Mouse (Mus musculus) liver, embryonic 14.5 days (tissue): ENCODE measurements around the gene Zbtb34. TPM values are rescaled to one million over a fixed set of nuclear protein-coding genes. Genes with fewer than 3 reads are reported as not detected.

Source experiments
- ATAC-seq: fragments of 200-750 bp; cut with Nextera tagmentation; 2 replicates; pipeline ENCODE4 v1.8.0; 2017; ENCODE audit warnings: moderate number of reproducible peaks, mild to moderate bottlenecking, moderate library complexity; ENCODE audit not compliant: insufficient read depth
- DNase-seq, 3 experiments: peaks; one replicate each; pipeline ENCODE4 v3.0.0-alpha.2; 2012 to 2013; ENCODE audit warnings: low read depth in 3 of 3, low spot score in 3 of 3
- H3K27ac ChIP-seq: fragments of 300-500 bp; sonication (generic); 2 replicates; pipeline ENCODE4 v1.5.1; 2014; ENCODE audit warnings: moderate library complexity, mild to moderate bottlenecking, control low read depth, inconsistent platforms
- H3K27me3 ChIP-seq: fragments of 300-500 bp; sonication (generic); 2 replicates; pipeline ENCODE4 v1.6.1; 2014; ENCODE audit warnings: mild to moderate bottlenecking, low read length, moderate library complexity; ENCODE audit not compliant: control insufficient read depth, insufficient read depth
- H3K36me3 ChIP-seq: fragments of 300-500 bp; sonication (generic); replicated peaks from 2 replicates; pipeline ENCODE4 v1.6.1; 2014; ENCODE audit warnings: low read depth; ENCODE audit not compliant: control insufficient read depth, insufficient read depth
- H3K4me1 ChIP-seq, 2 experiments: fragments of 200-500 bp in 1 of 2; fragments of 300-500 bp in 1 of 2; sonication (generic) in 1 of 2; replicated peaks; 2 replicates each; pipeline ENCODE4 v1.6.1; 2012 to 2014; ENCODE audit warnings: antibody characterized with exemption in 1 of 2, inconsistent platforms in 1 of 2, low read length in 1 of 2; ENCODE audit not compliant: control insufficient read depth in 2 of 2, insufficient read depth in 2 of 2
- H3K4me2 ChIP-seq: fragments of 300-500 bp; sonication (generic); 2 replicates; pipeline ENCODE4 v1.6.1; 2014; ENCODE audit warnings: low read depth, mild to moderate bottlenecking, control low read depth, moderate library complexity
- H3K4me3 ChIP-seq, 2 experiments: fragments of 200-500 bp in 1 of 2; fragments of 300-500 bp in 1 of 2; sonication (generic) in 1 of 2; 2 replicates each; pipeline ENCODE4 v1.5.1; 2012 to 2014; ENCODE audit warnings: low read depth in 2 of 2, low read length in 2 of 2, mild to moderate bottlenecking in 2 of 2, control low read depth in 1 of 2, inconsistent platforms in 1 of 2, moderate library complexity in 1 of 2; ENCODE audit not compliant: insufficient read depth in 1 of 2
- H3K9ac ChIP-seq: fragments of 300-500 bp; sonication (generic); replicated peaks from 2 replicates; pipeline ENCODE4 v1.6.1; 2014; ENCODE audit warnings: mild to moderate bottlenecking, control low read depth, moderate library complexity
- H3K9me3 ChIP-seq: fragments of 300-500 bp; sonication (generic); 2 replicates; pipeline ENCODE4 v1.6.1; 2016; ENCODE audit warnings: low read length, mixed read lengths; ENCODE audit not compliant: control insufficient read depth
- CTCF ChIP-seq: IDR thresholded peaks from 2 replicates; pipeline ENCODE4 v1.5.1; 2016; ENCODE audit warnings: antibody characterized with exemption, low read depth, control low read depth
- EP300 ChIP-seq: IDR thresholded peaks from 2 replicates; pipeline ENCODE4 v1.6.1; 2016; ENCODE audit warnings: antibody characterized with exemption, low read depth
- WGBS: fragments of 180-500 bp; shearing (Covaris S2); extraction: QIAGEN DNeasy Blood & Tissue Kit; methylation state at CpG from one replicate; pipeline ENCODE4 v1.1.7; 2014; ENCODE audit not compliant: insufficient replicate concordance; 5-methylcytosine and 5-hydroxymethylcytosine counted together
- polyA plus RNA-seq, 2 experiments: library from polyadenylated mRNA; depleted of rRNA in 1 of 2; stranded (reverse) in 1 of 2; unstranded in 1 of 2; fragments of >200 nt; fragmentation: Nextera tagmentation in 1 of 2; extraction: Ambion mirVana in 1 of 2; gene quantifications; 2 replicates each; pipeline versions ENCODE4 v1.2.1 to v1.2.3; 2012 to 2014

The Zbtb34 gene
- polyA plus RNA-seq, 2 experiments: 1.3 to 3.9 TPM

DNA sequence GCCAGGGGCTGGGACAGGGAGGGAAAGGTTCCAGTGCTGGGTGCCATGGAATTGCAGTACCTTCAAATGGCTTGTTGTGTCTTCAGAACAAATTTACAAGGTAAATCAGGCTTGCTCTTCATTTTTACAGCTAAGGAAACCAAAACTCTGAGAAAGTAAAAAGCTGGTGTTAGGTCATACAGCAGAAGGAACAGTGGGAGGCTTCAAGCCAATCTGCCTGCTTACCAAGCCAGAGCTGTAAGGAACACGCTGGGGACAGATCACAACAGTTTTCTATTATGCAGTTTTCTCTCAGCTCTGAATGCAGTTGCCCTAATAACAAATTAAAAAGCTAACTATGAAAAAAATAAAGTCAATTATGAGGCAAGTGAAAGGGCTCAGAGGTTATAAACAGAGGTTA, 62.6 kb downstream of the Zbtb34 start:
- peaks cover 0 to 7% of the 10 kb centered on the region in 2 experiments; a peak in 1 of 4 replicates for H3K4me1 ChIP-seq
- 71% methylated on average over 1 of the region's 1 CpGs for WGBS
- H3K27ac ChIP-seq: no peak overlapping the region
- H3K9ac ChIP-seq: no peak overlapping the region
- no peaks in the 10 kb centered on the region for H3K36me3 ChIP-seq
- no peaks in the 10 kb centered on the region for H3K27me3 ChIP-seq
- no peak for ATAC-seq
- H3K4me2 ChIP-seq: no peak overlapping the region
- no peak for TF ChIP-seq CTCF
- TF ChIP-seq EP300: no peak
- DNase-seq: no peak
- no peak overlapping the region for H3K4me3 ChIP-seq
- no peaks in the 10 kb centered on the region for H3K9me3 ChIP-seq

DNA sequence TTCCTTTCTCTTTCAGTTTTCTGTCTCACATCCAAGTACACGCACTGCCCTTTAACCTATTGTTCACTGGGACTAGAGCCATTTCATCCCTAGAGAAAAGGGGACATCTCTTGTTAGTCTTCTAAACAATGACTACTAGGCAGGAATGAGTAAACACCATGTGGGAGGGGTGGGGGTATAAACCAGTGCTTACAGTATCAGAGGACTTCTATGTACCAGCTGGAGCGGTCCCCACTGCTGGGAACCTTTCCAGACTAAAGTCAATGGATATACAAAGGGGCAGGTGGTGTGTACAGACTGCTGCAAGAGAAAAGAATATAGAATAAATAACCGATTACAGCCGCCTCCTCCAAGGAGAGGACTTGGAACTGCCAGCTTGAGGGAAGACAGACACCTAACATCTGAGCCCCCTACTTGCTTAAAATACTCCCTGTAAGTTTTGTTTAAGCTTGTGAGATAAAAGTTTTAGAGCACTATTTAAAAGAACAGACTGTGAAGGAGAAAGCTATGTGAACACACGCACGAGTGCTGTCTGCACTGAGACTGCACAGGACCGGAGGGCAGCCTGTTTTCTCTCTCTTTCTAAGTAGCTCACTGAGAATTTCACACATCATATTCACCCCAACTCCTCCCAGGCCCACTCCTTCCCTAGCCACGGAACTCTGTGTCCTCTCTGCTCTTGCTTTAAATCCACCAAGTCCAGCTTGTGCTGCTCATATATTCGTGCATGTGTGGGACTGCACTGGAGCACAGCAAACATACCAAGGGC, 65.2 kb downstream of the Zbtb34 start:
- no peak for ATAC-seq
- H3K27me3 ChIP-seq: no peaks in the 10 kb centered on the region
- DNase-seq: no peak
- H3K9me3 ChIP-seq: no peaks in the 10 kb centered on the region
- H3K4me1 ChIP-seq: peaks cover 0 to 9% of the 10 kb centered on the region in 2 experiments; a peak in 1 of 4 replicates
- WGBS: 63% methylated on average over 9 of the region's 9 CpGs
- TF ChIP-seq CTCF (no peak), EP300 (no peak)
- no peaks in the 10 kb centered on the region for H3K36me3 ChIP-seq
- no peak overlapping the region for H3K9ac ChIP-seq
- no peak overlapping the region for H3K27ac ChIP-seq
- H3K4me3 ChIP-seq: no peak overlapping the region
- H3K4me2 ChIP-seq: no peak overlapping the region

DNA sequence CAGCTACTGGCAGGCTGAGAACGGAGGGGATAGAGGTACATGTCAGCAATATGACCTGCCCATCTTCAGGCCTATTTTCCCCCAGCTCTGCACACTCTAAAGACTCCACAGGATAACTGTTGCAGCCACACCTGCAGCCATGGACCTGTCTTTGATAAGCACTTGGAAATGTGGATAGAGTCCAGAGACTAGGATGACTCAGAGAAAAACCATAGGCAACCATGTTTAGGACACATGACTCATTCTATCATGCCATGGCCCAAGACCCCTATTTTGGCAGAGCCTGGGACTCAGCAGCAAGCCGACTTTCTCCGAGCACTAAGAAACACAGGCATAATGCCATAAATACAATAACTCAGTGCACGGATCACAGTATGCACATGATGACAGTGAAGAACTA, 66.5 kb downstream of the Zbtb34 start:
- no peaks in the 10 kb centered on the region for H3K27me3 ChIP-seq
- peaks cover 0 to 9% of the 10 kb centered on the region in 2 experiments; a peak in 1 of 4 replicates for H3K4me1 ChIP-seq
- no peaks in the 10 kb centered on the region for H3K36me3 ChIP-seq
- H3K4me2 ChIP-seq: no peak overlapping the region
- TF ChIP-seq EP300: no peak
- no peak for TF ChIP-seq CTCF
- H3K27ac ChIP-seq: no peak overlapping the region
- 73% methylated on average over 4 of the region's 4 CpGs for WGBS
- H3K9me3 ChIP-seq: no peaks in the 10 kb centered on the region
- DNase-seq: no peak
- H3K4me3 ChIP-seq: no peak overlapping the region
- H3K9ac ChIP-seq: no peak overlapping the region
- ATAC-seq: no peak

DNA sequence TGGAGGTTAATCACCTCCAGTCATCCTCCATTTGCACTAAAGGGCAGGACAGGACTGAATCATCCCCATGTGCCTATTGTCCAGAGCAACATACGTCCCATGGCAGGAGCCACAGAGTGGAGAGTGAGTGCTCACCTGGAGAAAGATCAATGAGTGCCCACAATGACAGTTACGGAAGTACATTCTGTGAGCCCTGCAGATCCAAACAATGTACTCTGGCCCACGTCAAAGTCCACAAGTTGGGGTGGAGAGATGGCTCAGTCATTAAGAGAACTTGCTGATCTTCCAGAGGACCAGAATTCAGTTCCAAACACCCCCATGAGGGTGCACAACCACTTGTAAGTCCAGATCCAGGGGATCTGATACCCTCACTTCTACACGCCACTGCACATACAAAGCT, 67.2 kb downstream of the Zbtb34 start:
- ATAC-seq: no peak
- H3K4me2 ChIP-seq: no peak overlapping the region
- peaks cover 0 to 9% of the 10 kb centered on the region in 2 experiments; a peak in 1 of 4 replicates for H3K4me1 ChIP-seq
- no peaks in the 10 kb centered on the region for H3K27me3 ChIP-seq
- no peaks in the 10 kb centered on the region for H3K9me3 ChIP-seq
- H3K9ac ChIP-seq: no peak overlapping the region
- H3K4me3 ChIP-seq: no peak overlapping the region
- no peaks in the 10 kb centered on the region for H3K36me3 ChIP-seq
- no peak overlapping the region for H3K27ac ChIP-seq
- no peak for DNase-seq
- TF ChIP-seq CTCF (no peak), EP300 (no peak)
- 62% methylated on average over 4 of the region's 4 CpGs for WGBS

DNA sequence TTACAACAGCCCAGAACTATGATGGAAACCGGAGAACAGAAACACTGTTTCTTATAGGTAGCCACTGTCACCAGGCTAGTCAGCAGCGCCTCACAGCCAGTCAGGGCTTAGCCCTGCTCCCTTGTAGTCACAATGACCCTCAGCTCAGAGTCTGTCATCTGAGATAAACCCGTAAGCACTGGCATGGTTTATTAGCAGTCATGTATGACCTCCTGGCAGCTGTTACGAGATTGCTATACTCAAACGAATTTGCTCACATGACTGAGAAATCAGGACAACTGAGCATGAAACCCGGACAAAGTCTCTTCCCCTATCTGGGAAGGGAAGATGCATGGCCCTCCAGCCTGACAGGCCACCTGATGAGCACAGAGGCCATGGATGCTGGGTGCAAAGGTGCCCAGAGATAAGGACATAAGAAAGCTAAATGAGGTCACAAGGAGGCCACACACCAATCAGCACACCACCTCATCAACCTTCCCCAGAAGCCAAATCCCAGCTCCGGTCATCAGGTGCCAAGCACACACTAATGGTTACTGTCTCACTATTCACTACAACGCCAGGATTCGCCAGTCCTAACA, 69.9 kb downstream of the Zbtb34 start:
- DNase-seq (no peak), ATAC-seq (no peak)
- Histone ChIP-seq H3K4me3 (no peak overlapping the region), H3K4me1 (peaks cover 0 to 6% of the 10 kb centered on the region in 2 experiments; a peak in 1 of 4 replicates), H3K4me2 (no peak overlapping the region), H3K9me3 (no peaks in the 10 kb centered on the region), H3K27ac (no peak overlapping the region), H3K9ac (no peak overlapping the region), H3K36me3 (no peaks in the 10 kb centered on the region), H3K27me3 (no peaks in the 10 kb centered on the region)
- TF ChIP-seq CTCF: no peak
- TF ChIP-seq EP300: no peak
- 49% methylated on average over 9 of the region's 9 CpGs for WGBS
